Mouse (Mus musculus) hindbrain, embryonic 12.5 days (tissue): ENCODE data around the gene Prg2. TPM values are rescaled to one million over a fixed set of nuclear protein-coding genes. Genes with fewer than 3 reads are reported as not detected.

Experiments
- ATAC-seq: fragments of 200-750 bp; cut with Nextera tagmentation; 2 replicates; pipeline ENCODE4 v1.8.0; 2017; ENCODE audit warnings: moderate TSS enrichment; ENCODE audit not compliant: low FRiP score
- H3K27ac ChIP-seq: fragments of 300-500 bp; sonication (generic); 2 replicates; pipeline ENCODE4 v1.5.1; 2016; ENCODE audit warnings: mild to moderate bottlenecking
- H3K27me3 ChIP-seq: fragments of 300-500 bp; sonication (generic); 2 replicates; pipeline ENCODE4 v1.6.1; 2016; ENCODE audit warnings: mild to moderate bottlenecking
- H3K36me3 ChIP-seq: fragments of 300-500 bp; sonication (generic); 2 replicates; pipeline ENCODE4 v1.6.1; 2016; ENCODE audit warnings: mild to moderate bottlenecking
- H3K4me1 ChIP-seq: fragments of 300-500 bp; sonication (generic); 2 replicates; pipeline ENCODE4 v1.6.1; 2016
- H3K4me2 ChIP-seq: fragments of 300-500 bp; sonication (generic); replicated peaks from 2 replicates; pipeline ENCODE4 v1.6.1; 2016; ENCODE audit warnings: mild to moderate bottlenecking
- H3K4me3 ChIP-seq: fragments of 300-500 bp; sonication (generic); 2 replicates; pipeline ENCODE4 v1.5.1; 2016; ENCODE audit warnings: mild to moderate bottlenecking
- H3K9ac ChIP-seq: fragments of 300-500 bp; sonication (generic); 2 replicates; pipeline ENCODE4 v1.6.1; 2016; ENCODE audit warnings: mild to moderate bottlenecking, moderate library complexity
- H3K9me3 ChIP-seq: fragments of 300-500 bp; sonication (generic); replicated peaks from 2 replicates; pipeline ENCODE4 v1.6.1; 2016; ENCODE audit warnings: mild to moderate bottlenecking
- WGBS: fragments of 180-500 bp; shearing (Covaris S2); methylation state at CpG from one replicate; pipeline ENCODE4 v1.1.7; 2016; 5-methylcytosine and 5-hydroxymethylcytosine counted together
- polyA plus RNA-seq: library from polyadenylated mRNA; unstranded; fragments of >200 nt; fragmentation: Nextera tagmentation; extraction: Ambion mirVana; gene quantifications from 2 replicates; pipeline ENCODE4 v1.2.1, GENCODE M21; 2016

Gene Prg2
- polyA plus RNA-seq, 1 experiment from 2014 or later = 0.26 TPM

GRCm38 (mm10) chr2:85011906-85012604, 31.8 kb downstream of the Prg2 start:
- Histone ChIP-seq H3K27me3 (no peaks in the 10 kb centered on the region), H3K9ac (no peak overlapping the region), H3K27ac (no peak overlapping the region), H3K4me1 (no peaks in the 10 kb centered on the region), H3K4me3 (no peak overlapping the region), H3K9me3 (no peaks in the 10 kb centered on the region), H3K36me3 (no peaks in the 10 kb centered on the region), H3K4me2 (no peak overlapping the region)
- no peak for ATAC-seq
- 75% methylated on average over 9 of the region's 9 CpGs for WGBS

GRCm38 (mm10) chr2:85012679-85013078, 32.4 kb downstream of the Prg2 start:
- Histone ChIP-seq H3K27ac (no peak overlapping the region), H3K36me3 (no peaks in the 10 kb centered on the region), H3K4me2 (no peak overlapping the region), H3K27me3 (no peaks in the 10 kb centered on the region), H3K4me3 (no peak overlapping the region), H3K9me3 (no peaks in the 10 kb centered on the region), H3K4me1 (no peaks in the 10 kb centered on the region), H3K9ac (no peak overlapping the region)
- ATAC-seq = no peak
- 87% methylated on average over 14 of the region's 14 CpGs for WGBS

- no peak overlapping the region for H3K9ac ChIP-seq
- no peaks in the 10 kb centered on the region for H3K4me1 ChIP-seq
- no peaks in the 10 kb centered on the region for H3K27me3 ChIP-seq
- no peak for ATAC-seq
- H3K4me3 ChIP-seq = no peak overlapping the region
- H3K27ac ChIP-seq = no peak overlapping the region
- 82% methylated on average over 5 of the region's 5 CpGs for WGBS
- H3K36me3 ChIP-seq = no peaks in the 10 kb centered on the region
- H3K4me2 ChIP-seq = no peak overlapping the region
- H3K9me3 ChIP-seq = no peaks in the 10 kb centered on the region
Measured at GRCm38 (mm10) chr2:85013826-85014587, 33.7 kb downstream of the Prg2 start.

- no peak for ATAC-seq
- no peaks in the 10 kb centered on the region for H3K4me1 ChIP-seq
- H3K4me3 ChIP-seq = no peak overlapping the region
Measured at GRCm38 (mm10) chr2:85014588-85014982, 34.3 kb downstream of the Prg2 start.

GRCm38 (mm10) chr2:85022043-85022442, 41.8 kb downstream of the Prg2 start:
- H3K9ac ChIP-seq = no peak overlapping the region
- H3K4me2 ChIP-seq = no peak overlapping the region
- 17% methylated on average over 4 of the region's 4 CpGs for WGBS
- no peaks in the 10 kb centered on the region for H3K27me3 ChIP-seq
- H3K4me3 ChIP-seq = no peak overlapping the region
- no peaks in the 10 kb centered on the region for H3K9me3 ChIP-seq
- no peak overlapping the region for H3K27ac ChIP-seq
- no peaks in the 10 kb centered on the region for H3K36me3 ChIP-seq
- ATAC-seq = no peak
- H3K4me1 ChIP-seq = no peaks in the 10 kb centered on the region

More at GRCm38 (mm10) chr2:85014588-85014982, 34.3 kb downstream of the Prg2 start:
- Histone ChIP-seq H3K9me3 (no peaks in the 10 kb centered on the region), H3K4me2 (no peak overlapping the region), H3K36me3 (no peaks in the 10 kb centered on the region), H3K27me3 (no peaks in the 10 kb centered on the region), H3K9ac (no peak overlapping the region), H3K27ac (no peak overlapping the region)
- 73% methylated on average over 3 of the region's 3 CpGs for WGBS

- H3K4me2 ChIP-seq = no peak overlapping the region
- H3K4me3 ChIP-seq = no peak overlapping the region
- H3K4me1 ChIP-seq = no peaks in the 10 kb centered on the region
- no peak overlapping the region for H3K9ac ChIP-seq
- H3K36me3 ChIP-seq = no peaks in the 10 kb centered on the region
- H3K27ac ChIP-seq = no peak overlapping the region
- H3K9me3 ChIP-seq = no peaks in the 10 kb centered on the region
- WGBS = 88% methylated on average over 3 of the region's 3 CpGs
- no peaks in the 10 kb centered on the region for H3K27me3 ChIP-seq
- ATAC-seq = no peak
Measured at GRCm38 (mm10) chr2:85026178-85026577, 45.9 kb downstream of the Prg2 start.

GRCm38 (mm10) chr2:85027281-85027680, 47.0 kb downstream of the Prg2 start:
- Histone ChIP-seq H3K36me3 (no peaks in the 10 kb centered on the region), H3K27me3 (no peaks in the 10 kb centered on the region), H3K4me1 (no peaks in the 10 kb centered on the region), H3K9ac (no peak overlapping the region), H3K27ac (no peak overlapping the region), H3K4me3 (no peak overlapping the region), H3K4me2 (no peak overlapping the region), H3K9me3 (no peaks in the 10 kb centered on the region)
- ATAC-seq = no peak
- WGBS = 73% methylated on average over 5 of the region's 5 CpGs

- 65% methylated on average over 6 of the region's 6 CpGs for WGBS
- no peaks in the 10 kb centered on the region for H3K9me3 ChIP-seq
- no peak overlapping the region for H3K27ac ChIP-seq
Measured at GRCm38 (mm10) chr2:85029897-85030296, 49.6 kb downstream of the Prg2 start.

GRCm38 (mm10) chr2:85030989-85031388, 50.7 kb downstream of the Prg2 start:
- Histone ChIP-seq H3K27me3 (no peaks in the 10 kb centered on the region), H3K9me3 (no peaks in the 10 kb centered on the region), H3K27ac (no peak overlapping the region), H3K36me3 (no peaks in the 10 kb centered on the region), H3K9ac (no peak overlapping the region), H3K4me1 (peaks cover 6% of the 10 kb centered on the region; the same call in 1 of the 2 replicates), H3K4me2 (no peak overlapping the region), H3K4me3 (no peak overlapping the region)
- no peak for ATAC-seq
- 63% methylated on average over 6 of the region's 6 CpGs for WGBS

More at GRCm38 (mm10) chr2:85029897-85030296, 49.6 kb downstream of the Prg2 start:
- ATAC-seq = no peak
- Histone ChIP-seq H3K9ac (no peak overlapping the region), H3K27me3 (no peaks in the 10 kb centered on the region), H3K36me3 (no peaks in the 10 kb centered on the region), H3K4me3 (no peak overlapping the region), H3K4me2 (no peak overlapping the region), H3K4me1 (no peaks in the 10 kb centered on the region)

GRCm38 (mm10) chr2:85033121-85033520, 52.9 kb downstream of the Prg2 start:
- no peaks in the 10 kb centered on the region for H3K36me3 ChIP-seq
- ATAC-seq = no peak
- no peaks in the 10 kb centered on the region for H3K9me3 ChIP-seq
- H3K4me1 ChIP-seq = peaks cover 17% of the 10 kb centered on the region
- H3K4me3 ChIP-seq = no peak overlapping the region
- H3K4me2 ChIP-seq = no peak overlapping the region
- H3K27ac ChIP-seq = no peak overlapping the region
- H3K27me3 ChIP-seq = no peaks in the 10 kb centered on the region
- WGBS = 79% methylated on average over 2 of the region's 2 CpGs
- H3K9ac ChIP-seq = no peak overlapping the region
